Mouse (Mus musculus): ENCODE results near the gene Kctd21. TPM values are rescaled to one million over a fixed set of nuclear protein-coding genes. Genes with fewer than 3 reads are reported as not detected.

Kctd21 gene
- polyA plus RNA-seq, 1 experiment from 2014 or later = 7.7 TPM

DNA sequence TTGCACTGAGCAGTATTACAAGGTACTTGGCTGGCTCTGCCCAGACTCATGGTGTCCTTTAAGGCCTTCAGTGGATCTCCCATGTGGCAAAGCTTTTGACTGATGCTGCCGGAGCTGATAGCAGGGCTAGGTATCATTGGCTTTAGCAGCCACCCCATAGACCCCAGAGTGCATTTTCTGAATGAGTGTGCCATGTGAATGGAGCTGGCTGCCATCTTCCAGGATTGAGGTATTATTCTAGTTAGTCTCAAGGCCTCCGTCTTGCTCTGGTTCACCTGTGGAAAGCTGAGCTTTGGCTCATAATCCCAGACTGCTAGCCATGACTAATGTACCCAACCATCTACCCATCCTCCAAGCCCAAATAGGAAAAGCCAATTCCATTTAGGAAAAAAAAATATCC is 25.3 kb upstream of the Kctd21 start:
- Histone ChIP-seq H3K4me1 (replicated peaks) (no peaks in the 10 kb centered on the region), H3K9me3 (no peaks in the 10 kb centered on the region), H3K27me3 (no peaks in the 10 kb centered on the region), H3K27ac (replicated peaks) (no peak overlapping the region), H3K4me3 (no peak overlapping the region), H3K9ac (no peak overlapping the region), H3K4me2 (no peak overlapping the region), H3K36me3 (peaks cover 76% of the 10 kb centered on the region)
- ATAC-seq (ENCODE audit: low FRiP score, low read depth) = no peak
- 89% methylated on average over 2 of the region's 2 CpGs for WGBS

- Histone ChIP-seq H3K9ac (no peak overlapping the region), H3K36me3 (peaks cover 75% of the 10 kb centered on the region), H3K27ac (replicated peaks) (no peak overlapping the region), H3K4me3 (no peak overlapping the region), H3K4me2 (no peak overlapping the region), H3K9me3 (no peaks in the 10 kb centered on the region), H3K27me3 (no peaks in the 10 kb centered on the region), H3K4me1 (replicated peaks) (no peaks in the 10 kb centered on the region)
- 96% methylated on average over 1 of the region's 1 CpGs for WGBS
- ATAC-seq (ENCODE audit: low FRiP score, low read depth) = no peak
Observed at GRCm38 (mm10) chr7:97307546-97307945, 24.6 kb upstream of the Kctd21 start.

- Histone ChIP-seq H3K4me2 (no peak overlapping the region), H3K4me3 (no peak overlapping the region), H3K27me3 (no peaks in the 10 kb centered on the region), H3K9ac (no peak overlapping the region), H3K4me1 (replicated peaks) (no peaks in the 10 kb centered on the region), H3K9me3 (no peaks in the 10 kb centered on the region), H3K36me3 (peaks cover 63% of the 10 kb centered on the region), H3K27ac (replicated peaks) (no peak overlapping the region)
- no peak for ATAC-seq (ENCODE audit: low FRiP score, low read depth)
- WGBS = 88% methylated on average over 4 of the region's 4 CpGs
Observed at GRCm38 (mm10) chr7:97309461-97310340, 22.4 kb upstream of the Kctd21 start.

- H3K27me3 ChIP-seq = no peaks in the 10 kb centered on the region
- H3K9me3 ChIP-seq = no peaks in the 10 kb centered on the region
- H3K4me3 ChIP-seq = no peak overlapping the region
- WGBS = 95% methylated on average over 3 of the region's 3 CpGs
- H3K4me2 ChIP-seq = no peak overlapping the region
- ATAC-seq (ENCODE audit: low FRiP score, low read depth) = no peak
- H3K4me1 ChIP-seq (replicated peaks) = no peaks in the 10 kb centered on the region
- H3K36me3 ChIP-seq = peaks cover 63% of the 10 kb centered on the region
- H3K9ac ChIP-seq = no peak overlapping the region
- H3K27ac ChIP-seq (replicated peaks) = no peak overlapping the region
Observed at GRCm38 (mm10) chr7:97310341-97310635, 21.8 kb upstream of the Kctd21 start.

- ATAC-seq (ENCODE audit: low FRiP score, low read depth) = no peak
- no peaks in the 10 kb centered on the region for H3K4me1 ChIP-seq (replicated peaks)
- no peak overlapping the region for H3K4me2 ChIP-seq
- H3K27me3 ChIP-seq = no peaks in the 10 kb centered on the region
- H3K4me3 ChIP-seq = no peak overlapping the region
- H3K9ac ChIP-seq = no peak overlapping the region
- no peaks in the 10 kb centered on the region for H3K9me3 ChIP-seq
- WGBS = 94% methylated on average over 14 of the region's 14 CpGs
- peaks cover 59% of the 10 kb centered on the region for H3K36me3 ChIP-seq
- no peak overlapping the region for H3K27ac ChIP-seq (replicated peaks)
Observed at GRCm38 (mm10) chr7:97311620-97312019, 20.5 kb upstream of the Kctd21 start.

DNA sequence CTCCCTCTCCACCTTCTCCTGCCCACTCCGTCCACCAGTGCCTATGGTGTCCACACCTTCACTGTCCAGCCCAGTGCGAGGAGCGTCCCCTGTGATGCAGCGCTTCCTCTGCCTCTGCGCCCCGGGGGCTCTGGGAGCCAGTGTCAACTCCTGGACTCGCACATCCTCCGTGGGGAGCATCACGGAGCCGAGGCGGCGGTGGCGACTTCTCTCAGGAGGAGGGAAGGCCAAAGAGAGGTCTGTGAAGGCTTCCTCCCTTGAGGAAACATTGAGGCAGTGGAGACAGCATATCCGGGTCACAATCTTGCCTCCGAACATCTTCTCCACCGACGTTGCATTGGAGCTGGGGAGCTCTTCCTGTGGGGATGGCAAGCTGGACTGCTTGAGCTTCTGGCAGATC is 19.9 kb upstream of the Kctd21 start:
- Histone ChIP-seq H3K27me3 (no peaks in the 10 kb centered on the region), H3K36me3 (peaks cover 54% of the 10 kb centered on the region), H3K4me3 (no peak overlapping the region), H3K9me3 (no peaks in the 10 kb centered on the region), H3K4me1 (replicated peaks) (no peaks in the 10 kb centered on the region), H3K9ac (no peak overlapping the region), H3K4me2 (no peak overlapping the region), H3K27ac (replicated peaks) (no peak overlapping the region)
- no peak for ATAC-seq (ENCODE audit: low FRiP score, low read depth)
- 91% methylated on average over 17 of the region's 17 CpGs for WGBS

GRCm38 (mm10) chr7:97312856-97313255 is 19.3 kb upstream of the Kctd21 start:
- WGBS = 92% methylated on average over 6 of the region's 6 CpGs
- Histone ChIP-seq H3K9me3 (no peaks in the 10 kb centered on the region), H3K9ac (no peak overlapping the region), H3K27me3 (no peaks in the 10 kb centered on the region), H3K4me1 (replicated peaks) (no peaks in the 10 kb centered on the region), H3K27ac (replicated peaks) (no peak overlapping the region), H3K4me3 (no peak overlapping the region), H3K36me3 (peaks cover 54% of the 10 kb centered on the region), H3K4me2 (no peak overlapping the region)
- ATAC-seq (ENCODE audit: low FRiP score, low read depth) = no peak

- Histone ChIP-seq H3K4me1 (replicated peaks) (no peaks in the 10 kb centered on the region), H3K9ac (no peak overlapping the region), H3K4me2 (no peak overlapping the region), H3K27me3 (no peaks in the 10 kb centered on the region), H3K27ac (replicated peaks) (no peak overlapping the region), H3K9me3 (no peaks in the 10 kb centered on the region), H3K4me3 (no peak overlapping the region), H3K36me3 (peaks cover 48% of the 10 kb centered on the region)
- 78% methylated on average over 7 of the region's 7 CpGs for WGBS
- ATAC-seq (ENCODE audit: low FRiP score, low read depth) = no peak
Observed at GRCm38 (mm10) chr7:97313364-97313995, 18.6 kb upstream of the Kctd21 start.

GRCm38 (mm10) chr7:97314646-97315045 is 17.5 kb upstream of the Kctd21 start:
- H3K4me2 ChIP-seq = no peak overlapping the region
- peaks cover 40% of the 10 kb centered on the region; the same call in 1 of the 2 replicates for H3K36me3 ChIP-seq
- H3K9me3 ChIP-seq = no peaks in the 10 kb centered on the region
- ATAC-seq (ENCODE audit: low FRiP score, low read depth) = no peak
- no peaks in the 10 kb centered on the region for H3K4me1 ChIP-seq (replicated peaks)
- no peak overlapping the region for H3K27ac ChIP-seq (replicated peaks)
- no peak overlapping the region for H3K4me3 ChIP-seq
- no peak overlapping the region for H3K9ac ChIP-seq
- no peaks in the 10 kb centered on the region for H3K27me3 ChIP-seq
- WGBS = 83% methylated on average over 5 of the region's 5 CpGs

DNA sequence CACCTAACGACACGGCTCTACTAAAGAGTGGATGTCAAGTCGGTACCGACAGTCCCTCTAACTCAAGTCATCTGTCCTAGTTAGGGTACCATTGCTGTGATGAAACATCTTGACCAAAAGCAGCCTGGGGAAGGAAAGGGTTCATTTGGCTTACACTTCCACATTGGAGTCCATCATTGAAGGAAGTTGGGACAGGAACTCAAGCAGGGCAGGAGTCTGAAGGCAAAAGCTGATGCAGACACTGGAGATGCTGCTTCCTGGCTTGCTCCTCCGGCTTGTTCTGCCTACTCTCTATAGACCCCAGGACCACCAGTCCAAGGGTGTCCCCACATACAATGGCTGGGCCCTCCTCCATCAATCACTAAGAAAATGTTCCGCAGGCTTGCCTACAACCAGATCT is 16.5 kb upstream of the Kctd21 start:
- H3K9me3 ChIP-seq = no peaks in the 10 kb centered on the region
- no peak for ATAC-seq (ENCODE audit: low FRiP score, low read depth)
- peaks cover 38% of the 10 kb centered on the region; the same call in 1 of the 2 replicates for H3K36me3 ChIP-seq
- no peak overlapping the region for H3K27ac ChIP-seq (replicated peaks)
- no peak overlapping the region for H3K4me2 ChIP-seq
- WGBS = 86% methylated on average over 6 of the region's 6 CpGs
- no peak overlapping the region for H3K4me3 ChIP-seq
- H3K27me3 ChIP-seq = no peaks in the 10 kb centered on the region
- H3K9ac ChIP-seq = no peak overlapping the region
- no peaks in the 10 kb centered on the region for H3K4me1 ChIP-seq (replicated peaks)

DNA sequence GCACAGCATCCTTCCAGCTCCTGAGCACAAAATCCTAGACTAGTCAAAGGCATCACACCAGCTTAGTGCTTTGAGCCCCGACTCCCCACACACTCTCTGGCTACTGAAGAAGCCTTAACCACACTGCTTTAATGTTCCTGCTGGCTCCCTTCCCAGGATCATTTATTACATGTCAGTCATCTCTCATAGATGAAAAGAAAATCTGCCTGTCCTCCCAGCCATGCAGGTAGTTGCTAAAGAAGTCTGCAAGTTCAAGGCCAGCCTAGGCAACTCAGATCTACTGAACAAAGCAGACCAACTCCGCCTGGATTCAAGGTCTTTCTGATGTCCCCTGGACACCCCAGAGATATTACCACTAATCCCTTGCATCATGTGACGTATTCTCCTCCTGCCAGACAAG is 14.4 kb upstream of the Kctd21 start:
- no peaks in the 10 kb centered on the region for H3K9me3 ChIP-seq
- no peaks in the 10 kb centered on the region for H3K27me3 ChIP-seq
- no peak overlapping the region for H3K4me3 ChIP-seq
- H3K27ac ChIP-seq (replicated peaks) = no peak overlapping the region
- no peak overlapping the region for H3K9ac ChIP-seq
- H3K4me1 ChIP-seq (replicated peaks) = no peaks in the 10 kb centered on the region
- no peak for ATAC-seq (ENCODE audit: low FRiP score, low read depth)
- H3K36me3 ChIP-seq = 0 out of 2 replicates have a peak, but pooled peaks cover 21% of the 10 kb centered on the region
- no peak overlapping the region for H3K4me2 ChIP-seq
- 89% methylated on average over 3 of the region's 3 CpGs for WGBS

DNA sequence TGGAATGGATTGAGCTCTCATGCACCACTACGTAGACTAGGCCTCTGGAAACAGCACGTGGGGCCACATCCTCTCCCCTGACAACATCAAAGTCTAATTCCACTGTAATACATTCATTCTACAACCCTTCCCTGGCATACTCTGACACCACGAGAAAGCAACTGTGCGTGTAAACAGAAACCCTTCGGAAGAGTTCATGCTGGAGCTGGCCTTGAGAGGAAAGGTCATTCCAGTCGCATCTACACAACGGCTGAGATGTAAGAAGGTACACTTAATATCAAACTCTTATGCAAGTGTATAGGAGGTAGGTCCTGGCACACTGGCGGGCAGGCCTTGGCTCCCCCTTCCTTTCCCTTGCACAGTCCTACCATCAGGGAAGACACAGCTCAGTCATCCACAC is 7.8 kb upstream of the Kctd21 start:
- Histone ChIP-seq H3K36me3 (peaks cover 10% of the 10 kb centered on the region; the same call in 1 of the 2 replicates), H3K27me3 (peaks cover 35% of the 10 kb centered on the region), H3K4me2 (no peak overlapping the region), H3K4me3 (no peak overlapping the region), H3K9me3 (no peaks in the 10 kb centered on the region), H3K4me1 (replicated peaks) (peaks cover 16% of the 10 kb centered on the region), H3K9ac (no peak overlapping the region), H3K27ac (replicated peaks) (no peak overlapping the region)
- no peak for ATAC-seq (ENCODE audit: low FRiP score, low read depth)
- WGBS = 93% methylated on average over 8 of the region's 8 CpGs
